Mouse (Mus musculus) embryo, embryonic 9.5 days (tissue): ENCODE measurements around the gene Tmem262.
"Not testable (repeated sequence)": the region's sequence is repeated elsewhere in the genome, so short reads cannot be mapped to it uniquely, and the experiment has no call there.

Source experiments
- DNase-seq: peaks from one replicate; pipeline ENCODE4 v3.0.0-alpha.2; 2017; ENCODE audit errors: extremely low spot score

The Tmem262 gene

DNA sequence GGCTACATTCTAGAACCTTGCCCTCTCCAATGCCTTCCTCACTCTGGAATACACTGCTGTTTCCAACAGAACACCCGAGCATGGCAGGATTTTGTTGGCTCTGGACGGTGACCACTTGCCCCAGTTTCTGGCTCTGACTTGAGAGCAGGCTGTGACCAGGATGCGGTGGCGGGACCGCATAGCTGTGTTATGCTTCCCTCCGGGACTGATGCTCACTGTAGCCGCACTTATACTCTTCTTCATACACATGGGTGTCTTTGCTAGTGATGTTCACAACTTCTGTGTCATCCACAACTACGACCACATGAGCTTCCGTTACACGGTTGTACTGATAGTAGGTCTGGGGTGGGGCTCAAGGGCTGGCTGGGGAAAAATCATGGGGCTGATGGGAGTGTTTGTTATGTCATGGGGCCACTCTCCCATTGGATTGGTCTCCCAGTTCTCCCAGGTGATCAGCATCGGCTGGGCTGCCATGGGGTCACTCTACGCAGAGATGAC is at the start of gene Tmem262:
Tmem262 (plus strand) TSS at position 51 of the 498 bp plus-strand sequence.
- DNase-seq = no peak

DNA sequence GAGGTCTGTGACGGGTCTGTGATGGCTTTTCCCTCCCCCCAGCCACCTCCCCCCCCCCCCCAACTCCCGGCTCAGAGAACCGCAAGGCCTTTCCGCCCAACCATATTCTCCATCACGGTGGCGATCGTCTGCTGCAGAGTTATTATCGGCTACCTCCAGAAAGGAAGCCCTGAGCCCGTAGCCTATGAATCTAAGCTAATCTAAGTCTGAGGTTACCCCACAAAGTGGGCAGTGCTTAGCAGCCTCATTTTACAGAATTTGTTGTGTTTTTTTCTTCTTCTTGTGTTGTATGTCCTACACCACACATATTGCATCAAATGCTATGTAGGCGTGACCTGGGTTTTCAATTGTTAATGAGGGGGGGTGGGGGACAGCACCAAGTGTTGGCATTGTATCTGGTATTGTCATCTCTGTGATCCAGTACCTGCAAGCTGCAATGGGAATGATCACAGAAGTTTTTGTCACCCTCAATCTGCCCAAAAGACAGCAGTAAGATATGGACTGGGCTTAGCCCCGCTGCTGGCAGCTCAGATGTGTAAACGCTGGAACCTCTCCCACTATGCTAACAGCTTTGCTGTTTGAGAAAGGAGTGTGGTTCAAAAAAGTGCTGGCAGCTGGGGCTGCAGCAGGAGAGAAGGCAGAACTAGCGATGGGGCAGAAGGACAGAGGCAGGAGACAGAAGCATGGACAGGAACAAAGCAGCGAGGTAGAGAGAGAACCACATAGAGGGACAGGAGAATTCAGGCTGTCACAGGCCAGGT is 49.1 kb upstream of the Tmem262 start:
- DNase-seq = no peak

DNA sequence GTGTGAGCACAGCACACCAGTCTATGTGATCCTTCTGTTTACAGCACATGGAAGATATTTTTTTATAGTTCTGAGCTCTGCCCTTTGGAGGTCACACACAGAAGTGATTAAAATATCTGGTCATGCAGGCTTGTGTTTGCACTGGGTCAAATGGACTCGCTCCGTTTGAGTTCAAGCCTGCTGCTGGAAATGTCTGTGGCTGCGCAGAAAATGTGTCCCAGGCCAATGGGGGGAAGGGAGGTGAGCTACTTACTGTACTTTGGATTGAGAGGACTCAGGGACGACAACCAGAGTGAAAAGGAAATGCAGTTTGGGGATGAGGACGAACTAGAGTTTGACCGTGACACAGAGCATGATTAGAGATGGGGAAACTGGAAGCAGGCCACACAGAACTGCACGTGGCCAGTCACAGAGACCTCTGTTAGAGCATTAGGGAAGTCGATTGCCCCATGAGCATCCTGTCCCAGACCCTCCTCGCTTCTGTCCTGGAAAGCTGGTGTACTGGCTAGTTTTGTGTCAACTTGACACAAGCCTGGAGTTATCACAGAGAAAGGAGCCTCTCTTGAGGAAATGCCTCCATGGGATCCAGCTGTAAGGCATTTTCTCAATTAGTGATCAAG is 43.8 kb upstream of the Tmem262 start:
- no peak for DNase-seq

DNA sequence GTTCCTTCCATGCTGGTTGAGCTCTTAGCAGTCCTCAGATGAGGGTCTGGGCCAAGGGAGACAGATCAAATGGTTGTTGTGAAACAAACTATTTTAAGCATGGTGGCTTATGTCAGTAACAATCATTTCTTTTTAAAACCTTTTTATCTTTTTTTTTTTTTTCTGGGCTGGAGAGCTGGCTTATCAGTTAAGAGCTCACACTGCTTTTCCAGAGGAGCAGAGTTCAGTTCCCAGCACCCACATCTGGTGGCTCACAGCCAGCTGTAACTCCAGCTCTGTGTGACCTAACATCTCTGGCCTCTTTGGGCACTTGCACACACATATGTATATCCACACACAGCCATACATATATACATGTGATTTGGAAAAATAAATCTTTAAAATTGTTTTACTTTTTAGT is 42.1 kb upstream of the Tmem262 start:
- no peak for DNase-seq

DNA sequence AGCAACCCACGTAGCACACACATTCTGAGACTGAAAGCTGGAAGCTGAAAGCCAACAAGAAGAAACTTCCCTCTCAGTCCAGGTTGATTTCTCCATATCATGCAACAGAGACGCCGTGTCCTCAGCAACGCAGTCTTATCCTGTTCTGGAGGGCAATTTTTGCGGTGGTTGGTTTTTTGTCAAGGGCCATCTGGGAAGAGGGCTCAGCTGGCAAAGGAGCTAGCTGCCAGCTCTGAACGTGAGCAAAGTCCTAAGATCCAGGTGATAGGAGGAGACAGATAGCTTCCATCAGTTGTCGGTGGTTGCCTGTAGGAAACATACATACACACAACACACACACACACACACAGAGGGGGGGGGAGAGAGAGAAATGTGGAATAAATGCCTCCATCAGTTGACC is 41.5 kb upstream of the Tmem262 start:
- DNase-seq = no peak

DNA sequence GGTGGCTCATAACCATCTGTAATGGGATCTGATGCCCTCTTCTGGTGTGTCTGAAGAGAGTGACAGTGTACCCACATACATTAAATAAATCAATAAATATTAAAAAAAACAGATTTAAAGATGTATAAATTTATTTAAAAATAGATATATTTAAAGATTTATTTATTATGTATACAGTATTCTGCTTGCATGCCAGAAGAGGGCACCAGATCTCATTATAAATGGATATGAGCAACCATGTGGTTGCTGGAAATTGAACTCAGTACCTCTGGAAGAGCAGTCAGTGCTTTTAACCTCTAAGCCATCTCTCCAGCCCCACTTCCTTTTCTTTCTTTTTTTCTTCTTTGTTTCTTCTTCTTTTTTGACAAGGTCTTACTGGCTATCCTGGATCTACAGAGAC is 39.8 kb upstream of the Tmem262 start:
- no peak for DNase-seq

DNA sequence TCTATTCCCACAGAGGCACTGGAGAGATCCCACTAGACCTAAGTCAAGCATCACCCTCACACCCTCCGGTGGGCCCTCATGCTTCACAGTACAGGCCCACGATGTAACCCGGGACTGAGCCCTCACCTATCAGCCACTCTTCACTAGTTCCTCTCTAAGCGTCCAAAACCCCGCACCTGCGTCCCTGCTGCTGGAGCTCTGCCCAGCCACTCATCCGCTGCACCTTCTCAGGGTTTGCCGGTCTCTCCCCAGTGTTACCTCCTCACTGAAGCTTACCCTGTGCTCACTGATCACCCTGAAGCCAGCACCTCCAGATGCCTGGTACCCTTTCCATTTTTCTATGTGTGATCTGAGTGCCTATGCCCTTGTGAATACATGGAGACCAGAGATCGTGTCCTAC is 37.5 kb upstream of the Tmem262 start:
- DNase-seq = no peak

DNA sequence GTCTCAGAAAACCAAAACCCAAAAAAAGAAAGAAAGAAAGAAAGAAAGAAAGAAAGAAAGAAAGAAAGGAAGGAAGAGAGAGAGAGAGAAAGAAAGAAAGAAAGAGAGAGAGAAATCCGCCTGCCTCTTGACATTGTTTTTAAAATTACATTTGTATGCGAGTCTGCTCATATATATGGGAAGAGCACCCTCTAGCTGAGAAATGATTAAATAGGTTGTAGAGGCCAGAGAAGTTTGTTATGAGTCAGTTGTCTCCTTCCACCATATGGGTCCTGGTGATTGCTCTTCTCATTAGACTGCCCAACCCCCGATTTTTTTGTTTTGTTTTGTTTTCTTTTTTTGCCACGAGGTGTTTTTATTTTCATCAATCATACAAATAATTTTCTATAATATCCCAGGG is 35.7 kb upstream of the Tmem262 start:
- not testable (repeated sequence) for DNase-seq

DNA sequence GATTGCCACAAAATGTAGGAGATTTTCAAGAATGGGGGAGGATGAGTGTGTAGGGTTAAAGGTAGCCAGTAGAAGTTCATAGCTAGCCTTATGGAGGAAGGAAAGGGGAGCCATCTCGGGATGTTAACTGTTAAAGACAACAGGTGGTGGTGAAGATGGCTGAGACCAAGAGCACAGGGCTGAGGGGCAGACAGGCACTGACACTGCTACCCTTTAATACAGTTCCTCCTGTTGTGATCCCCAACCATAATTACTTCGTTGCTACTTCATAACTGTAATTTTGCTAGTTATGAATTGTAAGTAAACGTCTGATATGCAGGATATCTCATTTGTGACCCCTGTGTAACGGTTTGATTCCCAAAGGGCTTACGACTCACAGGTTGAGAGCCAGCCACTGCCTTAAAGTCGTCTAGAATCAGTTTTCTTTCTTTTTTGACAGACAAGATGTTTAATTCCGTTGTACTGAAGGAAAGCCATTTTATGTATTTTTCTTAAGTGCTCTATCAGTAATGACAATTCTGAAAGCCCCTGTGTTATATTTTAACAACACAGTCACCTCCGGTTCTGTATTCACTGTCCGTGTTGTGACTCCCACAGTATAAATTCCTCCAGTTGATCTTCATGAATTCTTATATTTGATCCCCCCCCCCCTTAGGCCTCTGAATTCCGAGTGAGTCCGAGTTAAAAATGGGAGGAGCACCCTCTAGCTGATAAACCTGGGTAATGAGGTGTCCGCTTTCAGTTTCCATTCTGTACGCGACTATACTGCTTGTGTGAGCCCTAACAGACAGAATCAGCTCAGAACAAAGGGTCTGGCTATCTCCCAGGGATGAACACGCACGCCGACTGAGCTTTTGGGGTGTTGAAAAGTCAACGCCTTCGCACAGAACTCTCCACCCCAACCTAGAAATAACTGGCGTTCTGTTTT is 34.2 kb upstream of the Tmem262 start:
- no peak for DNase-seq

DNA sequence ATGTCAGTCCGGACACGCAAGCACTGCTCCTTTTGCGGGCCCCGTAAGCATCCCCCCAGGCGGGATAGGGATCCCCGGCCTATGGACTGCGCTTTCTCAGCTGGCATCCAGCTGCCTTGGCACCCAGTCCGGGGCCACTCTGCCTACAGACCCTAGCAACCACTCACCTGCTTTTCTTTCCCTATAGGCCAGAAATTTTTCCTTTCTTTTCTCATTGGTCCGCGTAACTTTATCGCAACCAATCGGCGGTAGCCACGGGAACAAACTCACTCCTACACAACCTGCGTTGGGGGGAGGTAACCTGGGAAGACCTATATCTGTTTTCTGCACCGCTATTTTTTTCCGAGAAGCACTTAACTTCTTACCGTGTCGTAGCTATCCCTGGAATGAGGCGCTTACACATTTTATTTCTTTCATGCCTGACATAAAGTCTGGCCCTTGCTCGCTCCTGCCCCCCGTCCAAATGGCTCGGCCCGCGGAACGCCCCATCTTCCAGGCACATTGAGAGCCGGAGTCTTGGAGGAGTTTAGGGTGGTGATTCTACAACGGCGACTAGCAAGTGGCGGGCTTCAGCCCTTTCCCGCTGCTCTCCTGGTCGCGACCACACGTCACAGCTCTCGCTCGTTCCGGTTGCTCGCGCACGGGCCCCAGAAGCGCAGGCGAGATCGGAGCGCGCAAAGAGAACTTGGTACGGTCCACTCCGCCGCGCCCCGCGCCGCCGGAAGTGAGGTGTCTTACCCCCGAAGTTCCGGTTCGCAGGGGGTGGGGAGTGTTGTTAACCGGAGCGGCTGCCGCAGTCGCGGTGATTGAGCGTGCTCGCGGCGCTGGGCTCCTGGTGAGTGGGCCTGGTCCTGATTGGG is 33.3 kb upstream of the Tmem262 start, which contains the start of gene Syvn1:
Syvn1 (plus strand) TSS at position 283 of the 860 bp plus-strand sequence.
- peak; percentile 92 for DNase-seq

DNA sequence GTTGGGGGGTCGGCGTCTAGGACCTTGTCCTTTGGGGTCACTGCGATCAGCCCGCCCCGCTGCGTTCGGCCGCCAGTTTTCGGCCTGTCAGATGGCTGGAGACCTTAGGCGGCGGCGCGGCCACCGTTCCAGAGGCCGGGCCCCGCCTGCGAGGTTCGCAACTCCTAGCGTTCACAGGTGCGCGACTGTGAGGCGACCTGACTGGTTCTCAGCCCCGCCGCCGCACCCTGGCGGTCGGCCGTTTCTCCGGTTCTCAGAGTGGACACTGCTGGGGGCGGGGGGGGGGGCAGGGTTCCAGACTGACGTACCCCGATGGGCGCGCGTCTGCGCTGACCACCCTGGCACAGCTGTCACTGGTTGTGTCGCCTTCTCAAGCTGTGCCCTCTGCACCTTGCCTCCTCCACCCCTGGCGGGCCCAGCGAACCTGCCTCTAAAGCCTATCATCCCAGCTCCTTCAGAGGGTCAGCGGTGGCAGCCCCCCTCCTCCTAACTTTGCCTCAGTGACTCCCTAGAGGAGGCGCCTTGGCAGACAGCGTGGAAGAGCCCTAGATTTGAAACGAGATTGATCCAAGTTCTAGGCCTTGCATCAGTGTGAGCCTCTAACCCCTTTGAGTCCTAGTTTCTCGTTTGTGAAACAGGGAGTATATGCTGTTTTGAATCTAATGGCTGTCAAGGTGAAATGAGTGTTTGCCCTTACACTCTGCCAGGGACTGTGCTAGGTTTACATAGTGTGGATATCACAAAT is 32.5 kb upstream of the Tmem262 start:
- no peak for DNase-seq

DNA sequence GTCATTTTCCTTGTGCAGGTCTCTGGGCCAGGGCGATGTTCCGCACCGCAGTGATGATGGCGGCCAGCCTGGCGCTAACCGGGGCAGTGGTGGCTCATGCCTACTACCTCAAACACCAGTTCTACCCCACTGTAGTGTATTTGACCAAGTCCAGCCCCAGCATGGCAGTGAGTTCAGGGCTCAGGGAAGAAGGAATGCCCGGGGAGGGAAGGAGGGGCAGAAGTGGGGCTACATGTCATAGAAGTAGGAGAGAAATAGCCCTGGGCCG is 32.0 kb upstream of the Tmem262 start:
- DNase-seq = no peak

DNA sequence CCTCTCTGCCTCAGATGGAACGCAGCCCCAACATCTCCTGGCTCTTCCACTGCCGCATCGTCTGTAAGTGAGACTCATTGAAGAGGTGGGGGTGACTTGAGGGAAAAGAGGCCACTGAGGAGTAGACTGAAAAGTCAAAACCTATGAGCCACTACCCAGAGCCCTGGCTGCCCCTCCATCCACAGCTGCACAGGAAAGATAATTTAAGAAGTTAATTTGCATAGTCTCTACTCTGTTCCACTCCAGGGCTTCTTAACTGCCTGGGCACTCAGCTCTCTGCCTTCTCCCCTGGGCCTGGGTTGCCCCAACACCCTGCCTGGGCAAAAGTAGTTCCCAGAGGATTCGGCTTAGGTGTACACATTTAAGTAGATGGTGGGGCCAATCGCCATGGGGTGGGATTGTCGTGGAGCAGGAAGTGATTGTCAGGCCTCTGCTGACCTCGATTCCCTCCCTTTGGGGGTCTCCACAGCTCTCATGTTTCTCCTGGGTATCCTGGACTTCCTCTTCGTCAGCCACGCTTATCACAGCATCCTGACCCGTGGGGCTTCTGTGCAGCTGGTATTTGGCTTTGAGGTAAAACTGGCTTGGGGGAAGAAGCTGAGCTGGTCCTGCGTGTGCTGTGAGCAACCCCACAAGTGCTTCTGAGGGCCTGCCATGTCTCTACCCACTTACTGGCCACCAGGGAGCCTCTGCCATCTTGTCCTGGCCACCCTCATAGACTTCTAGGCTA is 31.0 kb upstream of the Tmem262 start:
- DNase-seq = no peak

DNA sequence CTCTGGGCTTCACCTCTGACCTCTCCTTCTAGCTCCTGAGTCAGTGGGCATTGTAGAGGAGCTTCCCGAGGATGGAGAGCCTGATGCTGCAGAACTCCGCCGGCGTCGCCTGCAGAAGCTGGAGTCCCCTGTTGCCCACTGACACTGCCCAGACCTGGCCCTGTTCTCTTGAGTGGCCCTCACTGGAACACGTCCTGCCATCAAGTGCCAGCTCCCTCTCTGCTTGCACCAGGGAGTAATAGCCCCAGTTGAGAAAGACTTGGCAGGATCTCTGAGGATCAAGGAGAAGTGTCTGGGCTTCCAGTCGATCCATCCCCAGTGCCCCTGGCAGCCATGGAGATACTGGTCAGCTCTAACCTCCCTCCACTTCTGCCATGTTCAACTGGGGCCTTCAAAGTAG is 27.3 kb upstream of the Tmem262 start:
- no peak for DNase-seq

DNA sequence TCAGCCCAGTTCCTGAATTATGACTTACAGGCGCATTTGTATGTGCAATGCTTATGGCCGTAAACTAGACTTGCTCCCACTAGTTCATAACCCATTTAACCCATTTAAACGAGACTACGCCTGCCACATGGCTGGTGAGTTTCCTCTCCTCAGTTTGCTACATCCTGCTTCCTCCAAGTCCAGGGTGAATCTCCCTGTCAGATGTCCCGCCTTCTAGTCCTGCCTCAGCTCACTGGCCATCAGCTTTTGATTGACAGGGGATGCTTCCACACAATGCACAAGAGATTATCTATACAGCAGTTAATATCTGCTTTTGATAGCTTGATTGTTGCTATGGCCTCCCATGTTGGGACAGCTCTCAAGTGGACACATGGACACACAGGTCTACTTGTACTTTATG is 25.5 kb upstream of the Tmem262 start:
- DNase-seq = no peak

DNA sequence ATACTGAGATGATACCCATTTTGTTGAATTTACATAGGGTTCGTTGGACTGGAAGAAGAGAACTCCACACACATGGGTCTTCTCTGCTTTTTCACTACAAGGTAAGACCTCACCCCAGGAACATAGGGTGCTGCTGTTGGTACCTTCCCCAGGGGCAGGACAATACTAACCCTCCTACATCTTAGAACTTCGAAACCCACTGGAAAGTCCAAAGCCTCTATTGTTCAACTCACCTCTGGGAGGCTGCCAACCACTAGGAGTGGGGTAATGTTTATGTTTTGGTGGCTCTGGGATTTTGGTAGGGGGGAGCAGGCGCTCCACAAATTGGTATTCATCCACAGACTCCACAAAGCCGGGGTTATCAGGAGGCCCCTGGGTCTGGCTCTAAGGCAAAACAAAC is 23.1 kb upstream of the Tmem262 start:
- DNase-seq = no peak

DNA sequence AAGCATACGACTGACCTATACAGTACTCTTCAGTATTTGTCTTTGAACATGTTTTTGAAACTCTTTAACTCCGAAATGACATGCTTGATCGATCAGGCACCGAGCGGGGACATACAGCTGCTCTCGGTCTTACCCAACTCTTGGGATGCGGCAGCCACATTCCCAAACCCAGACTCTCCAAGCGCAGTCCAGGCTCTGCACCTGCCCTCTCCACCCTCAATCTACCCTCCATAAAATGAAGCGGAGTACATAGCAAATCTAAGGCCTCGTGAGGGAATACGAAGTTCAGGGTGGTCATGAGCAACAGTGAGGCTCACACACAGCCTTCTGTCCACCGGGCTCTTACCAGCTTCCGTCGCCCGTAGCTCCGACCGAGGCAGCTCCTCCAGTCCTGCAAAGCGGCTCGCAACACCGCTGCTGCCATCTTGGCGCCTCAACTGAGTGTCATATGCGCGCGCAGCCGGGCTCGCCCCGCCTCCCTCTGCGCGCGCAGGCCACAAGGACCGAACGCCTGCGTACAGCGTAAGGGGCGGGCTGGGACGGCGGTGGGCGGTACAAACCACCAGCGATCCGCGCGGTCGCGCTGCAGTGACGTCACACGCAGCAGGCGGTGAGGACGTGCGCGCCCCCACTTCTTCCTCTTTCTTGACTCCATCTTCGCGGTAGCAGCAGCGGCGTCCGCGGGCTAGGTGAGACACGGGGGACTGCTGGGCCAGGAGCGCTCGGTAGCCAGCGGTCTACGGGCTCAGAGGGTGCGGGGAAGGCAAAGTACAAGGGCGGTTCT is 22.3 kb upstream of the Tmem262 start, which contains the start of the genes Mrpl49 and Fau:
Mrpl49 (minus strand) TSS at position 473 of the 784 bp plus-strand sequence.
Fau (plus strand) TSS at position 532 of the 784 bp plus-strand sequence.
- peak; percentile 98 for DNase-seq

DNA sequence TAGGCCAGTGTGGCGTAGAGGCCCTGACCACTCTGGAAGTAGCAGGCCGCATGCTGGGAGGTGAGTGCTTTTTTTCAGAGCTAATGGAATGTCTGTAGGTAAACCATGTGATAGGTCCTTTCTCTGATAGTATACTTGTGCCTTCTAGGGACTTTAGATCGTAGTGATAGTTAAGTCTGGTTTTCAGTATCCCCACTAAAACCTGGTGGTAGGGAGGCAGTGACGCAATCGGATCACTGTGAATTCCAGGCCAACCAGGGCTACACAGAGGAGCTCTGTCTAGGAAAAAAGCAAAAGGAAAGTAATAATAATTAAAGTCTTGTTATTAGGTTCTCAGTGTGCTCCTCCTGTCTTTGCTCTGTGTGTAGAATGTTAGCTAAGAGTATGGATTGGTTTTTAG is 21.3 kb upstream of the Tmem262 start:
- DNase-seq = no peak

DNA sequence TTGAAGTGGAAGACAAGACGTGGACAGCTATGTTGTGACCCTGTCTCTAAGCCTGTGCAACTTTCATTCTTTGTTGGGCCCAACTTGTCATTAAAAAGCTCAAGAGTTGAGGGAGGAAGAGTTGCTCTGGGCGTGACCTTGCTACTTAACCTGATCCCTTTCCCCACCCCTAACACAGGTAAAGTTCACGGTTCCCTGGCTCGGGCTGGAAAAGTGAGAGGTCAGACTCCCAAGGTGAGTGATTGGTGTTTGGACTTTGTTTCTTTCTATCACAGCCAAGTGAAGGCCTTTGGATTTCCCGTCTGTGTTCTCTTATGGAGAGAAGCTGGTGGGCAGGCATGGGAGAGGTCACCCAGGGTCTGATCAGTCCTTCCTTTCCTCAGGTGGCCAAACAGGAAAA is 20.9 kb upstream of the Tmem262 start:
- DNase-seq = no peak
